Mouse (Mus musculus) layer of hippocampus, postnatal 10 days (tissue): ENCODE measurements around the gene Kdr. TPM values are rescaled to one million over a fixed set of nuclear protein-coding genes. Genes with fewer than 3 reads are reported as not detected.

Experiments used
- DNase-seq, 2 experiments: peaks; one replicate each; pipeline ENCODE4 v3.0.0; 2021; ENCODE audit warnings: low spot score in 2 of 2
- long read RNA-seq: library from polyadenylated mRNA; stranded (forward); transcript quantifications from one replicate; pipeline ENCODE4 v2.0.0, GENCODE M21; 2023
- total RNA-seq, 2 experiments: library from RNA; stranded (reverse); gene quantifications; 2 replicates each; pipeline ENCODE4 v1.2.3; 2021

Gene Kdr
- 10 to 100 TPM; 26.9 to 30.2 TPM for total RNA-seq
- long read RNA-seq, full-length matches to known transcripts = 4 of 6 reads
- long read RNA-seq, partial matches to known transcripts = 1 of 6 reads
- long read RNA-seq, other reads (novel, unspliced or antisense) = 1 of 6 reads

GRCm38 (mm10) chr5:75978374-75979100, at the start of gene Kdr:
Kdr (minus strand) TSS chr5:75978458.
- DNase-seq = peak; percentile 23 to 54

GRCm38 (mm10) chr5:76026805-76027204, 48.5 kb upstream of the Kdr start:
- no peak for DNase-seq

GRCm38 (mm10) chr5:76025996-76026665, 47.9 kb upstream of the Kdr start:
- DNase-seq = no peak

- DNase-seq = no peak
Measured at GRCm38 (mm10) chr5:76023011-76023773, 44.9 kb upstream of the Kdr start.

GRCm38 (mm10) chr5:76022436-76022835, 44.2 kb upstream of the Kdr start:
- no peak for DNase-seq

GRCm38 (mm10) chr5:76018321-76018720, 40.1 kb upstream of the Kdr start:
- DNase-seq = no peak

GRCm38 (mm10) chr5:76016086-76016485, 37.8 kb upstream of the Kdr start:
- DNase-seq = no peak

- no peak for DNase-seq
Measured at GRCm38 (mm10) chr5:76013881-76014431, 35.7 kb upstream of the Kdr start.

- DNase-seq = no peak
Measured at GRCm38 (mm10) chr5:76006403-76006802, 28.1 kb upstream of the Kdr start.

- DNase-seq = no peak
Measured at GRCm38 (mm10) chr5:75990212-75990611, 12.0 kb upstream of the Kdr start.

- DNase-seq = no peak
Measured at GRCm38 (mm10) chr5:75987530-75987929, 9.3 kb upstream of the Kdr start.

- DNase-seq = no peak
Measured at GRCm38 (mm10) chr5:75980521-75981311, 2.5 kb upstream of the Kdr start.

- no peak for DNase-seq
Measured at GRCm38 (mm10) chr5:75979108-75979507, 850 bp upstream of the Kdr start.

- DNase-seq = peak; percentile 16 to 33
Measured at GRCm38 (mm10) chr5:75977441-75978373, 551 bp downstream of the Kdr start.

- DNase-seq = no peak
Measured at GRCm38 (mm10) chr5:75976696-75977095, 1.6 kb downstream of the Kdr start.

- DNase-seq = no peak
Measured at GRCm38 (mm10) chr5:75975398-75975797, 2.9 kb downstream of the Kdr start.

- DNase-seq = no peak
Measured at GRCm38 (mm10) chr5:75974543-75975130, 3.6 kb downstream of the Kdr start.

GRCm38 (mm10) chr5:75969887-75970286, 8.4 kb downstream of the Kdr start:
- no peak for DNase-seq

- DNase-seq = no peak
Measured at GRCm38 (mm10) chr5:75962558-75962957, 15.7 kb downstream of the Kdr start.
